Mouse (Mus musculus): ENCODE measurements around the gene Ltbp4. TPM values are rescaled to one million over a fixed set of nuclear protein-coding genes. Genes with fewer than 3 reads are reported as not detected.
A peak's percentile ranks its signal among the peaks of the same experiment; 100 is the strongest.

Ltbp4 gene
- polyA plus RNA-seq, 1 experiment from 2014 or later = 11.9 TPM

DNA sequence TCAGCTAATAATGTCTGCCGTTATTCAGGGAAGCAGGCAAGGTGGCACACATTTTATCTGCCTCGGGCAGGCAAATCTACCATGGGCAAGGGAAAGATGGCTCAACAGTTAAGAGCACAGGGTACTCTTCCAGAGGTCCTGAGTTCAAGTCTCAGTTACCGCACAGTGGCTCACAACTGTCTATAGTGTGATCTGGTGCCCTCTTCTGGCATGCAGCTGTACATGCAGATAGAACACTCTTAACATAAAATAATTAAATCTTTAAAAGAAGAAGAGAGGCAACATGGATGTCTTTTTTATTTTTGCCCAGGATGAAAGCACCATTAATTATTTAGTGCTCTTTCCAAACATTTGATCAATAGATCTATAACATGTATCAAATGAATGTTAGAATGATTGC is 60.3 kb downstream of the Ltbp4 start:
- Histone ChIP-seq H3K9me3 (ENCODE audit: control insufficient read depth, low read length) (no peaks in the 10 kb centered on the region), H3K9ac (ENCODE audit: low read length) (no peak overlapping the region), H3K4me3 (ENCODE audit: low read depth, low read length) (no peak overlapping the region), H3K27me3 (ENCODE audit: control insufficient read depth, insufficient read depth, low read length) (no peaks in the 10 kb centered on the region), H3K36me3 (ENCODE audit: control insufficient read depth, insufficient read depth, low read length) (peaks cover 13% of the 10 kb centered on the region), H3K4me1 (replicated peaks; ENCODE audit: control insufficient read depth, insufficient read depth, low read length) (no peaks in the 10 kb centered on the region), H3K27ac (ENCODE audit: low read depth, low read length) (no peak overlapping the region), H3K4me2 (ENCODE audit: low read depth, low read length, severe bottlenecking) (no peak overlapping the region)
- no peak for ATAC-seq (replicated peaks; ENCODE audit: low FRiP score)
- WGBS = 89% methylated on average over 3 of the region's 3 CpGs
- DNase-seq (ENCODE audit: low spot score) = no peak

- Histone ChIP-seq H3K27me3 (ENCODE audit: control insufficient read depth, insufficient read depth, low read length) (no peaks in the 10 kb centered on the region), H3K4me3 (ENCODE audit: low read depth, low read length) (no peak overlapping the region), H3K4me1 (replicated peaks; ENCODE audit: control insufficient read depth, insufficient read depth, low read length) (no peaks in the 10 kb centered on the region), H3K9me3 (ENCODE audit: control insufficient read depth, low read length) (no peaks in the 10 kb centered on the region), H3K36me3 (ENCODE audit: control insufficient read depth, insufficient read depth, low read length) (peaks cover 13% of the 10 kb centered on the region), H3K9ac (ENCODE audit: low read length) (no peak overlapping the region), H3K27ac (ENCODE audit: low read depth, low read length) (no peak overlapping the region), H3K4me2 (ENCODE audit: low read depth, low read length, severe bottlenecking) (no peak overlapping the region)
- 68% methylated on average over 7 of the region's 7 CpGs for WGBS
- ATAC-seq (replicated peaks; ENCODE audit: low FRiP score) (no peak), DNase-seq (ENCODE audit: low spot score) (no peak)
Measured at GRCm38 (mm10) chr7:27276021-27276420, 61.5 kb downstream of the Ltbp4 start.

- DNase-seq (ENCODE audit: low spot score) (no peak), ATAC-seq (replicated peaks; ENCODE audit: low FRiP score) (no peak)
- H3K36me3 ChIP-seq (ENCODE audit: control insufficient read depth, insufficient read depth, low read length) = peaks cover 10% of the 10 kb centered on the region
- H3K9ac ChIP-seq (ENCODE audit: low read length) = no peak overlapping the region
- H3K4me1 ChIP-seq (replicated peaks; ENCODE audit: control insufficient read depth, insufficient read depth, low read length) = no peaks in the 10 kb centered on the region
- no peaks in the 10 kb centered on the region for H3K9me3 ChIP-seq (ENCODE audit: control insufficient read depth, low read length)
- H3K27ac ChIP-seq (ENCODE audit: low read depth, low read length) = no peak overlapping the region
- H3K4me2 ChIP-seq (ENCODE audit: low read depth, low read length, severe bottlenecking) = no peak overlapping the region
- H3K27me3 ChIP-seq (ENCODE audit: control insufficient read depth, insufficient read depth, low read length) = no peaks in the 10 kb centered on the region
- WGBS = 95% methylated on average over 4 of the region's 4 CpGs
- no peak overlapping the region for H3K4me3 ChIP-seq (ENCODE audit: low read depth, low read length)
Measured at GRCm38 (mm10) chr7:27274916-27275315, 62.6 kb downstream of the Ltbp4 start.

DNA sequence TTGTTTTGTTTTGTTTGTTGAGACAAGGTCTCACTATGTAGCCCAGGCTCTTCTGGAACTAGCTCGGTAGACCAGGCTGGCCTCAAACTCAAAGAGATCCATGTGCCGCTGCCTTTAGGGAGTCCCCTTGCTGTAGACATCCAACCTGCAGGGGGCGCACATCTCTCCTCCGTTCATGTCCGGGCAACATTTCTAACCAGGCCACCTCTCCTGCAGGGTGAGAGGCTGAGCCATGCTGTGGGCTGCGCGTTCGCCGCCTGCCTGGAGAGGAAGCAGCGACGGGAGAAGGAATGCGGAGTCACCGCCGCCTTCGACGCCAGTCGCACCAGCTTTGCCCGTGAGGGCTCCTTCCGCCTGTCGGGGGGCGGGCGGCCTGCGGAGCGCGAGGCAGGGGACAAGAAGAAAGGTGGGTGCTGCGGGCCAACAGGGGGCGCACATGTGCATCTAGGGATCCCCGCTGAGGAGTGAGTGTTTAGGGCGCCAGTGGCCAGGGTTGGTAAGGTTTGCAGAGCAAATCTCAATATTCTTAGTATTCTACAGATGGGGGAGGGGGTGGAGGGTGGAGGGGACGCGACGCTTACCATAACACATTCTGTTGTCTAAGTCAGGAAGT is 63.6 kb downstream of the Ltbp4 start:
- H3K4me3 ChIP-seq (ENCODE audit: low read depth, low read length) = no peak overlapping the region
- 51% methylated on average over 32 of the region's 32 CpGs for WGBS

GRCm38 (mm10) chr7:27271423-27271822 is 66.1 kb downstream of the Ltbp4 start:
- WGBS = 91% methylated on average over 8 of the region's 8 CpGs
- Histone ChIP-seq H3K9ac (ENCODE audit: low read length) (no peak overlapping the region), H3K9me3 (ENCODE audit: control insufficient read depth, low read length) (no peaks in the 10 kb centered on the region), H3K36me3 (ENCODE audit: control insufficient read depth, insufficient read depth, low read length) (peaks cover 10% of the 10 kb centered on the region), H3K4me3 (ENCODE audit: low read depth, low read length) (no peak overlapping the region), H3K4me2 (ENCODE audit: low read depth, low read length, severe bottlenecking) (no peak overlapping the region), H3K4me1 (replicated peaks; ENCODE audit: control insufficient read depth, insufficient read depth, low read length) (no peaks in the 10 kb centered on the region), H3K27ac (ENCODE audit: low read depth, low read length) (no peak overlapping the region), H3K27me3 (ENCODE audit: control insufficient read depth, insufficient read depth, low read length) (no peaks in the 10 kb centered on the region)
- ATAC-seq (replicated peaks; ENCODE audit: low FRiP score) = no peak
- DNase-seq (ENCODE audit: low spot score) = no peak

More for the DNA sequence above, 63.6 kb downstream of the Ltbp4 start:
- H3K9ac ChIP-seq (ENCODE audit: low read length) = no peak overlapping the region
- ATAC-seq (replicated peaks; ENCODE audit: low FRiP score) = no peak
- peak; percentile 79 for DNase-seq (ENCODE audit: low spot score)
- H3K27me3 ChIP-seq (ENCODE audit: control insufficient read depth, insufficient read depth, low read length) = no peaks in the 10 kb centered on the region
- no peak overlapping the region for H3K27ac ChIP-seq (ENCODE audit: low read depth, low read length)
- H3K36me3 ChIP-seq (ENCODE audit: control insufficient read depth, insufficient read depth, low read length) = peaks cover 14% of the 10 kb centered on the region
- no peaks in the 10 kb centered on the region for H3K4me1 ChIP-seq (replicated peaks; ENCODE audit: control insufficient read depth, insufficient read depth, low read length)
- no peak overlapping the region for H3K4me2 ChIP-seq (ENCODE audit: low read depth, low read length, severe bottlenecking)
- H3K9me3 ChIP-seq (ENCODE audit: control insufficient read depth, low read length) = no peaks in the 10 kb centered on the region

DNA sequence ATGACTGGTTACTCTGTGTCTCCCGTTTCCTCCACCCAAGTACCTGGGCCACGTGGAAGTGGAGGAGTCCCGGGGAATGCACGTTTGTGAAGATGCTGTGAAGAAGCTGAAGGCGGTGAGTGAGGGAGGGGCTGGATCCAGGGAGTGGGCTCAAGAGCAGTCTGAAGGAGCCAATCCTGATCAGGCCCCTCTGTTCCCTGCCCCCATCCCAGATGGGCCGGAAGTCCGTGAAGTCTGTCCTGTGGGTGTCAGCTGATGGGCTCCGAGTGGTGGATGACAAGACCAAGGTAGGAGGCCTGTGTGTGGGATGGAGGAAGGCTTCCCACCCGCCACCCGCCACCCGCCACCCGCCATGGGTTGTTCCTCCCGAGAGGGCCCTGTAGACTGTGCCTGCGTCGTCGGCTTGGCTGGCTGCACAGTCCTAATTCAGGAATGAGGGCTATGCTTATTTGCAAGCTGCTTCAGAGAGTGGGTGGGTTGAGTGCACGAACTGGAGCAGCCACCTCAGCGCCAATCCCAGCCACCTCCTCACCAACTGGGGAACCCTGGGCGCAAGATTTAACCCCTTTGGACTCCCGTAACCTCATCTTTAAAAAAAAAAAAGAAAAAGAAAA is 70.9 kb downstream of the Ltbp4 start:
- no peak overlapping the region for H3K27ac ChIP-seq (ENCODE audit: low read depth, low read length)
- peaks cover 10% of the 10 kb centered on the region for H3K36me3 ChIP-seq (ENCODE audit: control insufficient read depth, insufficient read depth, low read length)
- no peak overlapping the region for H3K4me3 ChIP-seq (ENCODE audit: low read depth, low read length)
- 84% methylated on average over 20 of the region's 20 CpGs for WGBS
- H3K27me3 ChIP-seq (ENCODE audit: control insufficient read depth, insufficient read depth, low read length) = no peaks in the 10 kb centered on the region
- H3K4me2 ChIP-seq (ENCODE audit: low read depth, low read length, severe bottlenecking) = no peak overlapping the region
- no peaks in the 10 kb centered on the region for H3K9me3 ChIP-seq (ENCODE audit: control insufficient read depth, low read length)
- H3K4me1 ChIP-seq (replicated peaks; ENCODE audit: control insufficient read depth, insufficient read depth, low read length) = no peaks in the 10 kb centered on the region
- no peak for ATAC-seq (replicated peaks; ENCODE audit: low FRiP score)
- no peak overlapping the region for H3K9ac ChIP-seq (ENCODE audit: low read length)
- no peak for DNase-seq (ENCODE audit: low spot score)

DNA sequence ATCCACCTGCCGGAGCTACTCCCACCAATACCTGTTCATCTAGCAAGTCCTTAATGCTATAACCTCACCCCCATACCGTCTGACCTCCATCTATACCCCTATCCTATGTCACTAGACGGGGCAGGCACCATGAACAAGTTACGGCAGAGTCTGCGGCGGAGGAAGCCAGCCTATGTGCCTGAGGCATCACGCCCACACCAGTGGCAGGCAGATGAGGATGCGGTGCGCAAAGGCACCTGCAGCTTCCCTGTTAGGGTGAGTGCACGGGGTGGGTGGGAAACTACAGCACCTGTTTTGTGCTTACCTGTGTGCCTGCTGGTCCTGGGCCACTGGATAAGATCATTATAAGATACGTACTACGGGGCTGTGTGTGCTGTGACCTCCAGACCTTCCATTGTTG is 72.7 kb downstream of the Ltbp4 start:
- DNase-seq (ENCODE audit: low spot score) = no peak

GRCm38 (mm10) chr7:27261888-27262287 is 75.6 kb downstream of the Ltbp4 start:
- WGBS = 81% methylated on average over 6 of the region's 6 CpGs
- Histone ChIP-seq H3K36me3 (ENCODE audit: control insufficient read depth, insufficient read depth, low read length) (no peaks in the 10 kb centered on the region; the same call in 1 of the 2 replicates), H3K4me2 (ENCODE audit: low read depth, low read length, severe bottlenecking) (no peak overlapping the region)

More for the DNA sequence above, 72.7 kb downstream of the Ltbp4 start:
- WGBS = 93% methylated on average over 12 of the region's 12 CpGs
- H3K4me2 ChIP-seq (ENCODE audit: low read depth, low read length, severe bottlenecking) = no peak overlapping the region
- H3K27me3 ChIP-seq (ENCODE audit: control insufficient read depth, insufficient read depth, low read length) = no peaks in the 10 kb centered on the region
- H3K4me3 ChIP-seq (ENCODE audit: low read depth, low read length) = no peak overlapping the region
- H3K27ac ChIP-seq (ENCODE audit: low read depth, low read length) = no peak overlapping the region
- H3K9ac ChIP-seq (ENCODE audit: low read length) = no peak overlapping the region
- ATAC-seq (replicated peaks; ENCODE audit: low FRiP score) = no peak
- no peaks in the 10 kb centered on the region for H3K9me3 ChIP-seq (ENCODE audit: control insufficient read depth, low read length)
- H3K4me1 ChIP-seq (replicated peaks; ENCODE audit: control insufficient read depth, insufficient read depth, low read length) = peaks cover 5% of the 10 kb centered on the region; the same call in 1 of the 2 replicates
- H3K36me3 ChIP-seq (ENCODE audit: control insufficient read depth, insufficient read depth, low read length) = peaks cover 6% of the 10 kb centered on the region

DNA sequence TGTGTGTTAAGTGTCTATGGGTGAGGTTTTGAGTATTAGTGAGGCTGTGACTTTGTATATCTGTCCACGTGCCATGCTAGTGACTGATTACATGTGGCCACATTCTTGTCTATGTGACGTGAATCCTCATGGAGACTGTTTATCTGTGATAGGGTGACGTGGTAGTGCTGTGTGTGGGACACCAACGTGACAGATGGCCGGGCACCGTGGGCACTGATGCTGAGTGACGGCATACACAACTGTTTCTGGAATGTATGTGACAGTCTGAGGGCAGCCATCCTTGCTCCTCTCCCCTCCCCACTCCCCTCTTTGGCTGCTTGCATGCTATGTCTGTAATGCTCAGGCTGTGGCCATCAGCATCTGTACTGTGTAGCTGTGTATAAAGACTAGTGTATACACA is 76.6 kb downstream of the Ltbp4 start:
- no peak for DNase-seq (ENCODE audit: low spot score)
- H3K36me3 ChIP-seq (ENCODE audit: control insufficient read depth, insufficient read depth, low read length) = no peaks in the 10 kb centered on the region; the same call in 1 of the 2 replicates
- no peaks in the 10 kb centered on the region for H3K27me3 ChIP-seq (ENCODE audit: control insufficient read depth, insufficient read depth, low read length)
- no peak overlapping the region; the same call in 1 of the 2 replicates for H3K4me2 ChIP-seq (ENCODE audit: low read depth, low read length, severe bottlenecking)
- no peak overlapping the region; the same call in 1 of the 2 replicates for H3K9ac ChIP-seq (ENCODE audit: low read length)
- H3K4me1 ChIP-seq (replicated peaks; ENCODE audit: control insufficient read depth, insufficient read depth, low read length) = peaks cover 16% of the 10 kb centered on the region; the same call in 1 of the 2 replicates
- WGBS = 87% methylated on average over 7 of the region's 7 CpGs
- no peak for ATAC-seq (replicated peaks; ENCODE audit: low FRiP score)
- H3K27ac ChIP-seq (ENCODE audit: low read depth, low read length) = no peak overlapping the region
- H3K9me3 ChIP-seq (ENCODE audit: control insufficient read depth, low read length) = no peaks in the 10 kb centered on the region
- no peak overlapping the region for H3K4me3 ChIP-seq (ENCODE audit: low read depth, low read length)

More at GRCm38 (mm10) chr7:27261888-27262287, 75.6 kb downstream of the Ltbp4 start:
- DNase-seq (ENCODE audit: low spot score) (no peak), ATAC-seq (replicated peaks; ENCODE audit: low FRiP score) (no peak)
- H3K9ac ChIP-seq (ENCODE audit: low read length) = no peak overlapping the region
- H3K9me3 ChIP-seq (ENCODE audit: control insufficient read depth, low read length) = no peaks in the 10 kb centered on the region
- no peak overlapping the region for H3K27ac ChIP-seq (ENCODE audit: low read depth, low read length)
- H3K4me1 ChIP-seq (replicated peaks; ENCODE audit: control insufficient read depth, insufficient read depth, low read length) = peaks cover 12% of the 10 kb centered on the region; the same call in 1 of the 2 replicates
- H3K4me3 ChIP-seq (ENCODE audit: low read depth, low read length) = no peak overlapping the region
- H3K27me3 ChIP-seq (ENCODE audit: control insufficient read depth, insufficient read depth, low read length) = no peaks in the 10 kb centered on the region

All from forebrain, embryonic 11.5 days (tissue).